Mouse (Mus musculus) forebrain, embryonic 15.5 days (tissue): ENCODE results near the gene Zfp626. TPM values are rescaled to one million over a fixed set of nuclear protein-coding genes. Genes with fewer than 3 reads are reported as not detected.
"Not testable (repeated sequence)": the region's sequence is repeated elsewhere in the genome, so short reads cannot be mapped to it uniquely, and the experiment has no call there.

Experiments used
- ATAC-seq: fragments of 200-750 bp; cut with Nextera tagmentation; replicated peaks from 2 replicates; pipeline ENCODE4 v1.8.0; 2017; ENCODE audit warnings: mild to moderate bottlenecking, moderate TSS enrichment, moderate library complexity
- H3K27ac ChIP-seq: fragments of 300-500 bp; sonication (generic); replicated peaks from 2 replicates; pipeline ENCODE4 v1.5.1; 2015; ENCODE audit warnings: mild to moderate bottlenecking, inconsistent platforms
- H3K27me3 ChIP-seq: fragments of 300-500 bp; sonication (generic); 2 replicates; pipeline ENCODE4 v1.6.1; 2015; ENCODE audit warnings: inconsistent platforms
- H3K36me3 ChIP-seq: fragments of 300-500 bp; sonication (generic); 2 replicates; pipeline ENCODE4 v1.6.1; 2015; ENCODE audit warnings: mild to moderate bottlenecking, inconsistent platforms
- H3K4me1 ChIP-seq: fragments of 300-500 bp; sonication (generic); 2 replicates; pipeline ENCODE4 v1.6.1; 2015; ENCODE audit warnings: inconsistent platforms
- H3K4me2 ChIP-seq: fragments of 300-500 bp; sonication (generic); replicated peaks from 2 replicates; pipeline ENCODE4 v1.6.1; 2015; ENCODE audit warnings: mild to moderate bottlenecking, inconsistent platforms
- H3K4me3 ChIP-seq: fragments of 300-500 bp; sonication (generic); 2 replicates; pipeline ENCODE4 v1.5.1; 2015; ENCODE audit warnings: mild to moderate bottlenecking, inconsistent platforms
- H3K9ac ChIP-seq: fragments of 300-500 bp; sonication (generic); replicated peaks from 2 replicates; pipeline ENCODE4 v1.6.1; 2015; ENCODE audit warnings: mild to moderate bottlenecking, inconsistent platforms
- H3K9me3 ChIP-seq: fragments of 300-500 bp; sonication (generic); 2 replicates; pipeline ENCODE4 v1.6.1; 2016; ENCODE audit warnings: inconsistent platforms
- WGBS: fragments of 180-500 bp; shearing (Covaris S2); methylation state at CpG from one replicate; pipeline ENCODE4 v1.1.7; 2015; ENCODE audit warnings: mixed read lengths; 5-methylcytosine and 5-hydroxymethylcytosine counted together
- polyA plus RNA-seq: library from polyadenylated mRNA; unstranded; fragments of >200 nt; fragmentation: Nextera tagmentation; extraction: Ambion mirVana; gene quantifications from 2 replicates; pipeline ENCODE4 v1.2.1, GENCODE M21; 2015

Zfp626 gene
- polyA plus RNA-seq, result 2.8 and 3.0 TPM in 2 replicates

- 92% methylated on average over 3 of the region's 3 CpGs for WGBS
- peaks cover 16% of the 10 kb centered on the region for H3K4me1 ChIP-seq
- H3K36me3 ChIP-seq, result peaks cover 32% of the 10 kb centered on the region
- H3K27me3 ChIP-seq, H3K4me3 ChIP-seq, ATAC-seq, H3K27ac ChIP-seq, H3K9ac ChIP-seq, H3K9me3 ChIP-seq, H3K4me2 ChIP-seq: not testable (repeated sequence)
Observed at GRCm38 (mm10) chr7:27806896-27807295, at the start of gene Zfp626. TSS of gene Zfp626 (plus strand) at chr7:27807196.

DNA sequence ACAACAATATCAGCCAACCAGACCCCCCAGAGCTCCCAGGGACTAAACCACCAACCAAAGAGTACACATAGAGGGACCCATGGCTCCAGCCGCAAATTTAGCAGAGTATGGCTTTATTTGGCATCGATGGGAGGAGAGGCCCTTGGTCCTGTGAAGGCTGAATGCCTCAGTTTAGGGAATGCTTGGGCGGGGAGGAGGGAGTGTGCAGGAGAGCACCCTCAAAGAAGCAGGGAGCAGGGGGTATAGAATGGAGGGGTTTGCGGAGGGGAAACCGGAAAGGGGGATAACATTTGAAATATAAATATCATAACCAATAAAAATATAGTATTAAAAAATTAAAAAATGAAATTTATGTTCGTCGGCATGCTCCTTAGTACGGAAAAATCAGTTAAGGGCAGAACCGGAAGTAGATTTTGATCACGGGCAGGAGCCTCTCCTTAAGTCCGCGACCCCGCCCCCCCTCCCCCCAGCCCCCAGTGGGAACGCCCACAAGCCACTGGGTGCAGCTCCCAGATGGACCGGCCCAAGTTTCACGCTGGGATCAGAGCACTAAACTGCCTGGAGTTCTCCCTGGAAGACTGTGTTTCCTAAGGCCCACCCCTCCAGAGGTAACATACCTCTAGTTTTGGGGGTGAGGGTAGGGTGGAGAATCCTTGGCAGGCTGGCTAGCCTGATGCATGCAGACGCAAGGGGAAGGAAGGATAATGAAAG lies 41.7 kb upstream of the Zfp626 start:
- Histone ChIP-seq H3K36me3 (no peaks in the 10 kb centered on the region), H3K9ac (peak overlapping the region; percentile 24; the same call in 1 of the 2 replicates), H3K27ac (no peak overlapping the region), H3K4me2 (peak overlapping the region; percentile 46), H3K4me1 (peaks cover 3% of the 10 kb centered on the region; the same call in 1 of the 2 replicates), H3K9me3 (no peaks in the 10 kb centered on the region), H3K4me3 (peak overlapping the region; percentile 32), H3K27me3 (no peaks in the 10 kb centered on the region)
- no peak for ATAC-seq
- 17% methylated on average over 17 of the region's 17 CpGs for WGBS

DNA sequence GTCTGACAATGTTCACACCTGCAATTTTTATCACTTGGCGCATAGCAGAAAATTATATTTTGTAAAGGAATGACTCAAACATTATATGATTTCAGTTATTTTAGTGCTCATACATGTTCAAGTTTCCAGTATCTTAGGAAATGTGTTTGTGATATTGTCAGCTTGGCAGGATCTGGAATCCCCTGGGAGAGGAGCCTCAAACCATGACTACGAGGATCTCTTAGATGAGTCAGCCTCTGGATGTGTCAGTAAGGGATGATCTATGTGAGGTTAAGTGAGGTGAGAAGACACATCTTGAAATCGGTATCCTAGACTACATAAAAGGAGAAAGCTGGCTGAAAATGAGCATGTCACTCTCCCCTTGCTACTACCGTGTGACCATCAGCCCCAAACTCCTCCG lies 17.7 kb upstream of the Zfp626 start:
- H3K36me3 ChIP-seq, result no peaks in the 10 kb centered on the region
- H3K27me3 ChIP-seq, result no peaks in the 10 kb centered on the region
- no peak for ATAC-seq
- WGBS, result 88% methylated on average over 5 of the region's 5 CpGs
- H3K4me1 ChIP-seq, result no peaks in the 10 kb centered on the region
- no peak overlapping the region for H3K9ac ChIP-seq
- peaks cover 15% of the 10 kb centered on the region; the same call in 1 of the 2 replicates for H3K9me3 ChIP-seq
- no peak overlapping the region for H3K4me2 ChIP-seq
- no peak overlapping the region for H3K27ac ChIP-seq
- no peak overlapping the region for H3K4me3 ChIP-seq

DNA sequence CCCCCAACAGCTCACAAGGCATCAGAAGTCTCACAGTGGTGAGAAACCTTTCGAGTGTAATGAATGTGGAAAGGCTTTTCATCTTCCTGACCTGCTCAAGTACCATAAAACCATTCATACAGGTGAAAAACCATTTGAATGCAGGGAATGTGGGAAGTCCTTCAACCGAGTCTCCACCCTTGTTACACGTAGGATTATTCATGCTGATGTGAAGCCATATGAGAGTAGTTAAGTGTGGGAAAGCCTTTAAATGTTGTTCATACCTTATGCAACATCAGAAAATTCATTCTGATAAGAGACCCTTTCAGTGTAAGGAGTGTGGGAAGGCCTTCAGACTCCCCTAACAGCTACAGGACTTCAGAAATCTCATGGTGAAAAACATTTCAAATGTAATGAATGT lies 13.1 kb upstream of the Zfp626 start:
- not testable (repeated sequence) for H3K27ac ChIP-seq
- WGBS, result 42% methylated on average over 3 of the region's 3 CpGs

DNA sequence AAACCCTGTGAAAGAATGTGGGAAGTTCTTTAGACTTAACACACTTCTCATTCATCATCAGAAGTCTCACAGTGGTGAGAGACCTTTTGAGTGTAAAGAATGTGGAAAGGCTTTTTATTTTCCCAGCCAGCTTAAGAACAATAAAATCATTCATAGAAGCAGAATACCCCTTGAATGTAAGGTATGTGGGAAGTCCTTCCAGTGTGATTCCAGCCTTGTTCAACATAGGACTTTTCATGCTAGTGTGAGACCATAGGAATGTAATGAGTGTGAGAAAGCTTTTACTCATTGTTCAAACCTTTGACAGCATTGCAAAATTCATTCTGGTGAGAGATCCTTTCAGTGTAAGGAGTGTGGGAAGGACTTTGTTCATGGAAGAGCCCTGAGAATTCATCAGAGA lies 12.4 kb upstream of the Zfp626 start:
- no peaks in the 10 kb centered on the region for H3K27me3 ChIP-seq
- H3K4me3 ChIP-seq, result no peak overlapping the region
- no peak overlapping the region for H3K27ac ChIP-seq
- H3K4me1 ChIP-seq, result peaks cover 8% of the 10 kb centered on the region; the same call in 1 of the 2 replicates
- H3K4me2 ChIP-seq, result no peak overlapping the region
- H3K9me3 ChIP-seq, result no peaks in the 10 kb centered on the region
- no peak for ATAC-seq
- no peaks in the 10 kb centered on the region for H3K36me3 ChIP-seq
- H3K9ac ChIP-seq, result no peak overlapping the region

More for the DNA sequence above, 13.1 kb upstream of the Zfp626 start:
- not testable (repeated sequence) for H3K36me3 ChIP-seq, H3K9ac ChIP-seq, H3K9me3 ChIP-seq, H3K4me2 ChIP-seq, H3K4me1 ChIP-seq, H3K27me3 ChIP-seq, ATAC-seq, H3K4me3 ChIP-seq

DNA sequence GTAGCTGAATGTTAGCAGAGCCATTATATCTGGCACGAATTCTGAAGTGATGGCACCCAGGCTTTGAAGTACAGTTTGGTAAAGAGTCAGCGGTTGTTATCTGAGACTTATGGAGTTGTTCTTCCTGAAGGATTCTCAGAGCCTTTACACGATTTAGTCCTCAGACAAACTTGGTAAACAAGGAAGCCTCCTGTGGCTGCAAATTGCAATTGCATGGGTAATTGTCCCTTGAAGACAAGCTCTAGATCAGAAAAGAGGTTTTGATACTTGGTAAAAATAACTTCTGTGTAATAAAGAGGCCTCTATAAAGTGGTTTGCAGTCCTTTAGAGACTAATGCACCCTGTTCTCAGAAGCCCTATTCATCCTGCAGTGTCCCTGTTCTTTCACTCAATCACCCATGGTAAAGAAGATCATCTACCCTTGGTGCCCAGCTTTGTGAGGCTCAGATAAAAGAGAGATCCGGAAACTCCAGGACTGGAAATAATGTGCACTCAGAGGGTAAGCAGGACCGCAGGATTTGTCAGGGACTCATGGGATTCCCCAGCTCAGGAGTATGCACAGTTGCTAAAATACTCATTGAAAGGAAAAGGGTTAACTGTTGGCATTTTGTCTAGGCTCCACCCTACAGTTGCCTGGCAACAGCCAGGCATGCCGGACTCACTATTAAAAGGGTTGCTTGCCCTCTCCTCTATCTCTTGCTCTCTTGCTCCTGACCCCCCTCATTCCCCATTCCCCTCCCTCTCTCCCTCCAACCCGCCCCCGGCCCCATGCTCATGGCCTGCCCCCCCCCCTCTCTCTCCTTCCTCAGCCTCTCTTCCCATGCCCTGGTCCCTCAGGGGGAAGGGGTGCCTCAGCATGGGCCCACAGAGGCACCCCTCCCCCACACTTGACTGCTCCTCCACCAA lies 8.8 kb upstream of the Zfp626 start:
- peak overlapping the region; percentile 22; the same call in 1 of the 2 replicates for H3K4me2 ChIP-seq

GRCm38 (mm10) chr7:27801137-27801536 lies 5.9 kb upstream of the Zfp626 start:
- Histone ChIP-seq H3K9ac (no peak overlapping the region), H3K27me3 (no peaks in the 10 kb centered on the region), H3K4me3 (no peak overlapping the region), H3K9me3 (no peaks in the 10 kb centered on the region), H3K4me2 (no peak overlapping the region), H3K4me1 (peaks cover 22% of the 10 kb centered on the region), H3K27ac (no peak overlapping the region), H3K36me3 (no peaks in the 10 kb centered on the region)
- ATAC-seq, result no peak
- 52% methylated on average over 2 of the region's 2 CpGs for WGBS

More for the DNA sequence above, 8.8 kb upstream of the Zfp626 start:
- no peaks in the 10 kb centered on the region for H3K27me3 ChIP-seq
- H3K9ac ChIP-seq, result no peak overlapping the region
- 19% methylated on average over 7 of the region's 8 CpGs for WGBS
- no peaks in the 10 kb centered on the region for H3K36me3 ChIP-seq
- no peak overlapping the region for H3K4me3 ChIP-seq
- peak overlapping the region; percentile 5; the same call in 1 of the 2 replicates for H3K27ac ChIP-seq
- peak; percentile 67; the same call in 1 of the 2 replicates for ATAC-seq
- no peaks in the 10 kb centered on the region for H3K9me3 ChIP-seq
- peaks cover 8% of the 10 kb centered on the region; the same call in 1 of the 2 replicates for H3K4me1 ChIP-seq

GRCm38 (mm10) chr7:27802986-27803385 lies 4.0 kb upstream of the Zfp626 start:
- H3K27ac ChIP-seq, result no peak overlapping the region
- peaks cover 25% of the 10 kb centered on the region for H3K4me1 ChIP-seq
- WGBS, result 67% methylated on average over 5 of the region's 5 CpGs
- H3K9me3 ChIP-seq, result no peaks in the 10 kb centered on the region
- H3K36me3 ChIP-seq, result no peaks in the 10 kb centered on the region; the same call in 1 of the 2 replicates
- ATAC-seq, result no peak
- no peaks in the 10 kb centered on the region for H3K27me3 ChIP-seq
- H3K9ac ChIP-seq, result no peak overlapping the region
- H3K4me2 ChIP-seq, result no peak overlapping the region
- H3K4me3 ChIP-seq, result no peak overlapping the region

DNA sequence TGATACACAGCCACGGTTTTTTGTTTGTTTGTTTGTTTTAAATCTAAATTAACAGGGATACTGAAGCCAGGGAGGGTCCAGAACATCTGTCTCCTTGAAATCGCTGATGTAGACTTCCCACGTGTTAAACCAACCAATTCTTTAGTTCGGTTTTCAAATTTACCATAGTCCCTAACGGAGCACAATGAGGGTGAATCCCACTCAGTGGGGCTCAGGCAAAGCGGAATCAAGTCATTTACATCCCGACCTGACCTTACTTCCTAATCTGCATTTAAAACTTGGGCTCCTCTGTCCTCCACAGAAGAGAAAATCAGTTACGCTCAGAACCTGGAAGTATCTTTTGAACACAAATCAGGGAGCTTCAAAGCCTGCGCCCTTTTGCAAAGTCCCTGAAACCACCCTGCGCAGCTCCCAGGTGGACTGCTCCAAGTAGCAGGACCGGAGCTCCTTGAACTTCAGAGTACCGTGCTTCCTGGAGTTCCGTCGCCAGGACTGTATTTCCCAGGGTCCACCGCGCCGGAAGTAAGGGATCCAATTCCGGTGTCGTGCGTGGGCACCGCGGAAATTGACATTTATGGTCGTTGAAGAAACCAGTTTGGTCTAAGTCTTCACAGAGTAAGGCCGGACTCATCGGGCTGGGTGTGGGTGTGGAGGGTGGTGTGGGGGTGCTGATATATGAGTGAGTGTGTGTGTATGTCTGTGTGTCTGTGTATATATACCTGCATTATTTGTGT lies 2.5 kb upstream of the Zfp626 start:
- Histone ChIP-seq H3K27ac (no peak overlapping the region; the same call in 1 of the 2 replicates), H3K27me3 (no peaks in the 10 kb centered on the region), H3K36me3 (peaks cover 13% of the 10 kb centered on the region), H3K4me2 (peak overlapping the region; percentile 81), H3K4me3 (peak overlapping the region; percentile 67), H3K9me3 (no peaks in the 10 kb centered on the region), H3K9ac (peak overlapping the region; percentile 61), H3K4me1 (peaks cover 16% of the 10 kb centered on the region)
- ATAC-seq, result peak; percentile 90
- 1% methylated on average over 25 of the region's 25 CpGs for WGBS

- H3K36me3 ChIP-seq, result peaks cover 35% of the 10 kb centered on the region
- not testable (repeated sequence) for H3K9ac ChIP-seq, H3K4me3 ChIP-seq, H3K27me3 ChIP-seq, H3K27ac ChIP-seq, H3K4me2 ChIP-seq, ATAC-seq, H3K9me3 ChIP-seq
- WGBS, result 88% methylated on average over 7 of the region's 7 CpGs
- H3K4me1 ChIP-seq, result peaks cover 16% of the 10 kb centered on the region
Observed at GRCm38 (mm10) chr7:27807305-27807704, 309 bp downstream of the Zfp626 start.

- ATAC-seq, result no peak
- WGBS, result 76% methylated on average over 7 of the region's 7 CpGs
Observed at GRCm38 (mm10) chr7:27818526-27819110, 11.6 kb downstream of the Zfp626 start.

More at GRCm38 (mm10) chr7:27818526-27819110, 11.6 kb downstream of the Zfp626 start:
- Histone ChIP-seq H3K9me3 (no peaks in the 10 kb centered on the region), H3K9ac (no peak overlapping the region), H3K36me3 (peaks cover 44% of the 10 kb centered on the region), H3K4me2 (no peak overlapping the region), H3K4me3 (no peak overlapping the region), H3K4me1 (no peaks in the 10 kb centered on the region), H3K27ac (no peak overlapping the region), H3K27me3 (no peaks in the 10 kb centered on the region)
